8 mouse cellular contexts compared by ENCODE assay signal in the genomic region with DNA sequence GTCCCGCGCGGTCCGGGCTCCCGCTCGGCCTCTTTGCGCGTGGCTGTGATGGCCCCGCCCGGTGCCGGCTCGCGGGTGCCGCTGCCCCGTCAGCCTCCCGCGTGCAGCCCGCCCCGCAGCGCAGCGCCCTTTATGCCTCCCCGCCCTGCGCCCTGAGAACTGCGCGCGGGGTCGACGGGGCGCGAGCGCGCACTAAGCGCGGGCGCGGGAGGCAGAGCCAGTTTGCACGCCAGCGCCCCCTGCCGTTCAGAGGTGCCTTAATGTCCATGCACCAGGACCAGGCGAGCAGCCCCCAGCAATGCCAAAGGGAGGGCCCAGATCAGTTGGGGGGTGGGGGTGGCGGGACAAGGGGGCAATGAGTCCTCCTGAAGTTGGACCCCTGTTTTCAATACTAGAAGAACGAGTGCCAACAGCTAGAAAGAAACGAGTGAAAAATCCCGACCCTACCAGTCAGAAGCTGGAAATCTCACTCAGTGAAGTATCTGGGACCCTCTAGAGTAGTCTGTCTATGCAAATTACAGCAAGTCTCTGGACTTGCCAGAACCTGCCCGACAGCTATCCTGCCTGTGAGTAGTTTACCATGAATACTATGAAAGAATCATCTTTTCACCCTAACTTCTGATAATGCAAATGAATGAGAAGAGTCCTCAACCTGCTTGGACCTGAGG. TPM values are rescaled to one million over a fixed set of nuclear protein-coding genes. Genes with fewer than 3 reads are reported as not detected.
DNase-seq lines count a peak whose midpoint lies in the region; ATAC-seq and TF ChIP-seq lines count a peak whose summit lies in the region.

Rnf144a (minus strand) TSS at position 151 of the 668 bp plus-strand sequence.

- 3% methylated on average over 39 of the region's 45 CpGs for WGBS in heart, embryonic 11.5 days (ENCODE audit: insufficient replicate concordance)
- WGBS in kidney, embryonic 16.5 days: under 1% methylated on average over 44 of the region's 45 CpGs

- peak; percentile 80 for DNase-seq in 3T3-L1 (ENCODE audit: low read depth, low spot score)
- peak; percentile 94 for DNase-seq in brain, embryonic 14.5 days (ENCODE audit: low read depth)
- peak; percentile 85 for DNase-seq in liver
- DNase-seq in monocyte, adult 2 months (ENCODE audit: low read depth in 1 of 2, low spot score in 2 of 2): peak; percentile 36 to 76
- DNase-seq in spleen, postnatal 36 days (ENCODE audit: low spot score in 2 of 2): peak; percentile 82 to 84

- ATAC-seq in erythroblast, adult 5-6 weeks (replicated peaks; ENCODE audit: low FRiP score, poor library complexity, severe bottlenecking): peak; percentile 81
- ATAC-seq in heart, embryonic 11.5 days (replicated peaks; ENCODE audit: insufficient number of reproducible peaks, low FRiP score, low TSS enrichment): peak; percentile 71
- peak; percentile 88 for ATAC-seq in kidney, embryonic 16.5 days (ENCODE audit: low FRiP score, low TSS enrichment)

- peak within 1 kb of the TSS; percentile 96 for H3K4me2 ChIP-seq in heart, embryonic 11.5 days
- peak within 1 kb of the TSS; percentile 78 for H3K4me2 ChIP-seq in kidney, embryonic 16.5 days (replicated peaks; ENCODE audit: low read depth, low read length)

- peak within 1 kb of the TSS; percentile 86 for H3K4me3 ChIP-seq in heart, embryonic 11.5 days (ENCODE audit: low read depth, low read length)
- peak within 1 kb of the TSS; percentile 75 for H3K4me3 ChIP-seq in kidney, embryonic 16.5 days (ENCODE audit: low read length)

- peak within 1 kb of the TSS; percentile 88 for H3K9ac ChIP-seq in heart, embryonic 11.5 days (ENCODE audit: low read depth, low read length)
- peak within 1 kb of the TSS; percentile 91 for H3K9ac ChIP-seq in kidney, embryonic 16.5 days (replicated peaks; ENCODE audit: low read length)

- H3K27ac ChIP-seq in heart, embryonic 11.5 days (ENCODE audit: low read depth, low read length): no peak within 1 kb of the TSS
- peak within 1 kb of the TSS; percentile 48 for H3K27ac ChIP-seq in kidney, embryonic 16.5 days (ENCODE audit: low read length)

- H3K27me3 ChIP-seq in heart, embryonic 11.5 days (ENCODE audit: control insufficient read depth, insufficient read depth, low read length): no peaks in the 10 kb centered on the region
- no peaks in the 10 kb centered on the region for H3K27me3 ChIP-seq in kidney, embryonic 16.5 days (ENCODE audit: insufficient read depth, low read length)

- TF ChIP-seq POLR2A in brain, embryonic 14.5 days (IDR thresholded peaks at IDR 0.05; ENCODE audit: borderline replicate concordance, extremely low read depth, insufficient read depth, insufficient read length, poor library complexity, severe bottlenecking): peak; percentile 91; the same call in 1 of the 2 replicates

- H3K9me3 ChIP-seq in heart, embryonic 11.5 days (replicated peaks; ENCODE audit: control insufficient read depth, low read length): no peaks in the 10 kb centered on the region
- H3K9me3 ChIP-seq in kidney, embryonic 16.5 days (ENCODE audit: low read length): no peaks in the 10 kb centered on the region

- H3K36me3 ChIP-seq in heart, embryonic 11.5 days (ENCODE audit: control insufficient read depth, insufficient read depth, low read length): no peaks in the 10 kb centered on the region
- no peaks in the 10 kb centered on the region for H3K36me3 ChIP-seq in kidney, embryonic 16.5 days (ENCODE audit: insufficient read depth, low read length)

- TF ChIP-seq CTCF in brain, embryonic 14.5 days (IDR thresholded peaks at IDR 0.05; ENCODE audit: borderline replicate concordance, extremely low read depth, insufficient read depth, insufficient read length): peak; percentile 94

- H3K4me1 ChIP-seq in heart, embryonic 11.5 days (ENCODE audit: control insufficient read depth, insufficient read depth, low read length): peaks cover 14% of the 10 kb centered on the region
- peaks cover 35% of the 10 kb centered on the region for H3K4me1 ChIP-seq in kidney, embryonic 16.5 days (ENCODE audit: insufficient read depth, low read length)

RNA-seq across cellular contexts. Expression of gene Rnf144a, which starts in this region (rescaled TPM):
- 24.3 and 28.3 TPM in 2 replicates for polyA plus RNA-seq in brain, embryonic 14.5 days (2012; rRNA removed)
- total RNA-seq in erythroblast, adult 5-6 weeks (2015; ENCODE audit: low replicate concordance): 12.9 and 13.6 TPM in 2 replicates
- 6.8 and 8.5 TPM in 2 replicates for total RNA-seq in erythroblast, adult 5-6 weeks (2017; ENCODE audit: low replicate concordance)
- 4.6 and 7.4 TPM in 2 replicates for polyA plus RNA-seq in heart, embryonic 11.5 days (2014; fragmentation: Nextera tagmentation; extraction: Ambion mirVana)
- 35.1 and 38.6 TPM in 2 replicates for polyA plus RNA-seq in kidney, embryonic 16.5 days (2015; fragmentation: Nextera tagmentation; extraction: Ambion mirVana)
